Mouse (Mus musculus): Measurements from ENCODE around the gene Olfr1378.

- TF ChIP-seq CTCF (conservative IDR thresholded peaks at IDR 0.05; ENCODE audit: low read length) (no peak), NANOG (IDR thresholded peaks at IDR 0.05; ENCODE audit: borderline replicate concordance, low read length) (no peak)
These were observed 23.9 kb upstream of the Olfr1378 start for GRCm38 (mm10) chr11:50942386-50942785.
